Mouse (Mus musculus) hindbrain, embryonic 16.5 days (tissue): Measurements from ENCODE around the gene Odf2. TPM values are rescaled to one million over a fixed set of nuclear protein-coding genes. Genes with fewer than 3 reads are reported as not detected.

ENCODE experiments used
- ATAC-seq: fragments of 200-750 bp; cut with Nextera tagmentation; 2 replicates; pipeline ENCODE4 v1.8.0; 2017; ENCODE audit warnings: moderate TSS enrichment, moderate library complexity
- H3K27ac ChIP-seq: fragments of 300-500 bp; sonication (generic); 2 replicates; pipeline ENCODE4 v1.5.1; 2014; ENCODE audit warnings: low read depth, mild to moderate bottlenecking, control low read depth, low read length, moderate library complexity
- H3K27me3 ChIP-seq: fragments of 300-500 bp; sonication (generic); replicated peaks from 2 replicates; pipeline ENCODE4 v1.6.1; 2014; ENCODE audit warnings: low read length; ENCODE audit not compliant: control insufficient read depth, insufficient read depth
- H3K36me3 ChIP-seq: fragments of 300-500 bp; sonication (generic); 2 replicates; pipeline ENCODE4 v1.6.1; 2014; ENCODE audit warnings: mild to moderate bottlenecking, low read length, moderate library complexity, mixed read lengths; ENCODE audit not compliant: control insufficient read depth, insufficient read depth
- H3K4me1 ChIP-seq: fragments of 300-500 bp; sonication (generic); 2 replicates; pipeline ENCODE4 v1.6.1; 2014; ENCODE audit warnings: low read depth, low read length; ENCODE audit not compliant: control insufficient read depth, insufficient read depth
- H3K4me2 ChIP-seq: fragments of 300-500 bp; sonication (generic); 2 replicates; pipeline ENCODE4 v1.6.1; 2014; ENCODE audit warnings: mild to moderate bottlenecking, low read length, control low read depth, moderate library complexity
- H3K4me3 ChIP-seq: fragments of 300-500 bp; sonication (generic); 2 replicates; pipeline ENCODE4 v1.5.1; 2014; ENCODE audit warnings: mild to moderate bottlenecking, low read length, control low read depth, moderate library complexity
- H3K9ac ChIP-seq: fragments of 300-500 bp; sonication (generic); 2 replicates; pipeline ENCODE4 v1.6.1; 2014; ENCODE audit warnings: low read depth, mild to moderate bottlenecking, control low read depth, low read length, moderate library complexity
- H3K9me3 ChIP-seq: fragments of 300-500 bp; sonication (generic); 2 replicates; pipeline ENCODE4 v1.6.1; 2014; ENCODE audit warnings: mild to moderate bottlenecking, low read length, moderate library complexity; ENCODE audit not compliant: control insufficient read depth
- WGBS: fragments of 180-500 bp; shearing (Covaris S2); extraction: QIAGEN DNeasy Blood & Tissue Kit; methylation state at CpG from one replicate; pipeline ENCODE4 v1.1.7; 2014; 5-methylcytosine and 5-hydroxymethylcytosine counted together
- polyA plus RNA-seq: library from polyadenylated mRNA; unstranded; fragments of >200 nt; fragmentation: Nextera tagmentation; extraction: Ambion mirVana; gene quantifications from 2 replicates; pipeline ENCODE4 v1.2.1, GENCODE M21; 2015

Gene Odf2
- 61.0 and 61.2 TPM in 2 replicates for polyA plus RNA-seq

- Histone ChIP-seq H3K27ac (peak within 1 kb of the TSS; percentile 89), H3K4me2 (peak within 1 kb of the TSS; percentile 91), H3K9me3 (no peaks in the 10 kb centered on the region), H3K4me1 (peaks cover 14% of the 10 kb centered on the region), H3K9ac (peak within 1 kb of the TSS; percentile 90), H3K4me3 (peak within 1 kb of the TSS; percentile 100), H3K36me3 (peaks cover 11% of the 10 kb centered on the region), H3K27me3 (no peaks in the 10 kb centered on the region)
- WGBS, result 1% methylated on average over 56 of the region's 70 CpGs
- peak; percentile 94 for ATAC-seq
Observed at GRCm38 (mm10) chr2:29889066-29889944, at the start of gene Odf2. Gene Odf2 (plus strand): TSS chr2:29889221.

DNA sequence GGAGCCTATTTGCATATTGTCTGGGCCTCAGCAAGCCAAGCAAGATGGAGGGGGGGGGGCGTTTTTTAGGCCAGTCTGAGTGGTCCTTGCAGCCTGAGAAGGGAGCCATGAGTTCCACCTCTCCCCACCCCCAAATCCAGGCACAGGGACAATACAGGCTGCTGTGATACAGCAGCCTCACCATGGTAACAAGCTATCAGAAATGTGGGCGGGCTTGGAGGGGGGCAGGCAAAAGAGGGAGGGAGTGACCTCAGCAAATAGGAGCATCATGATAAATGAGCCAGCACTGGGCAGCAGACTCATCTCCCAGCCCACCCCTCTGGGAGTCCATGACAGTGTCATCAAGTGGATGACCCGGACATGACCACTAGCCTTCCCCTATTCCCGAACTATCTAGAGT, 49.6 kb upstream of the Odf2 start:
- 0 out of 2 replicates have a peak overlapping the region, but pooled peaks have one; percentile 17 for H3K9ac ChIP-seq
- no peak overlapping the region for H3K4me3 ChIP-seq
- H3K9me3 ChIP-seq, result no peaks in the 10 kb centered on the region
- ATAC-seq, result peak; percentile 29; the same call in 1 of the 2 replicates
- no peaks in the 10 kb centered on the region for H3K27me3 ChIP-seq
- peaks cover 19% of the 10 kb centered on the region for H3K4me1 ChIP-seq
- no peaks in the 10 kb centered on the region for H3K36me3 ChIP-seq
- 14% methylated on average over 4 of the region's 4 CpGs for WGBS
- peak overlapping the region; percentile 21; the same call in 1 of the 2 replicates for H3K27ac ChIP-seq
- no peak overlapping the region for H3K4me2 ChIP-seq

- Histone ChIP-seq H3K4me2 (no peak overlapping the region), H3K27ac (no peak overlapping the region), H3K4me3 (no peak overlapping the region), H3K27me3 (no peaks in the 10 kb centered on the region), H3K9ac (no peak overlapping the region), H3K9me3 (no peaks in the 10 kb centered on the region), H3K4me1 (peaks cover 38% of the 10 kb centered on the region), H3K36me3 (no peaks in the 10 kb centered on the region)
- WGBS, result 19% methylated on average over 9 of the region's 9 CpGs
- ATAC-seq, result no peak
Observed at GRCm38 (mm10) chr2:29843231-29844105, 45.6 kb upstream of the Odf2 start.

DNA sequence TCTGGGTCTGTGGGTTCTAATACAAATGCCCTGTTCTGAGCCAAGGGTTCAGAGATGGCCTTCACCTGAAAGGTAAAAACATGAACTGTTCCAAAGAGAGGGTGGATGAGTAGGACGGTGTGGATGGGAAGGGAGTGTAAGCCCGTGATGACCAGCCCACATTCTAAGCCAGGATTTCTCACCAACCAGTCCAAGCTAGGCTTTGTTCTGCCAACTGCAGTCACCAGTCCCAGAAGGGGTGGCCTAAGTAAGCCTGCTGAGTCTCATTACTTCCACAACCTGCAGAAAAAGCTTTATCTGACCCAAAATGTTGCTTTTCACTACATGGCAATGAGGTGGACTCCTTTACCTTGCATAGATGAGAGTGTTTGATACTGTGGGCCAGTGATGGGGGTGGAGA, 44.9 kb upstream of the Odf2 start:
- Histone ChIP-seq H3K9me3 (no peaks in the 10 kb centered on the region), H3K4me2 (no peak overlapping the region), H3K36me3 (no peaks in the 10 kb centered on the region), H3K27me3 (no peaks in the 10 kb centered on the region), H3K4me3 (no peak overlapping the region), H3K27ac (no peak overlapping the region), H3K9ac (no peak overlapping the region), H3K4me1 (peaks cover 34% of the 10 kb centered on the region)
- WGBS, result 37% methylated on average over 2 of the region's 2 CpGs
- ATAC-seq, result no peak

- ATAC-seq, result no peak
- Histone ChIP-seq H3K9ac (peak overlapping the region; percentile 88), H3K4me2 (peak overlapping the region; percentile 87), H3K4me3 (peak overlapping the region; percentile 65), H3K27ac (no peak overlapping the region), H3K27me3 (no peaks in the 10 kb centered on the region), H3K4me1 (peaks cover 32% of the 10 kb centered on the region), H3K36me3 (no peaks in the 10 kb centered on the region), H3K9me3 (no peaks in the 10 kb centered on the region)
- 11% methylated on average over 3 of the region's 3 CpGs for WGBS
Observed at GRCm38 (mm10) chr2:29844661-29845060, 44.4 kb upstream of the Odf2 start.

DNA sequence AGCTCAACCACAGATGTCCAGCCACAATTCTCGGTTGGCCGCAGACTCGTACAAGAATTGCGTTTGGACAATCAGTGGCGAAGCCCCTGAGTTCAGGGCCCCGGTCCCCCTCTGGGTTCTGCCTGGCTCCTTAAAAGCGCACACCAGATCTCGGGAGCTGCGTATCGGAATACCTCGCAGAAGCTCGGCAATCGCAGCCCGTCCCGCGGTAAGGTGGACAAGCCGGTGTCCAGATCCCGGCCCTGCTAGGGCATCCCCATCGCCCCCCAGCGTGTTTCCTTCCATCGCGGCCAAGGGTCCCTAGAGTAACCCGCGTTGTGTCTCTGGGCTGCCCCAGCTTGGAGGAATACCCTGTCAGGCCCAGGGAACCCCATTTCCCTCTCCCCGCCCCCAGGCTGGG, 43.4 kb upstream of the Odf2 start:
- no peaks in the 10 kb centered on the region for H3K9me3 ChIP-seq
- no peaks in the 10 kb centered on the region for H3K36me3 ChIP-seq
- peak; percentile 35 for ATAC-seq
- H3K27ac ChIP-seq, result peak overlapping the region; percentile 75
- H3K4me2 ChIP-seq, result peak overlapping the region; percentile 87
- peak overlapping the region; percentile 88 for H3K9ac ChIP-seq
- H3K27me3 ChIP-seq, result no peaks in the 10 kb centered on the region
- peak overlapping the region; percentile 65 for H3K4me3 ChIP-seq
- peaks cover 31% of the 10 kb centered on the region for H3K4me1 ChIP-seq
- WGBS, result 5% methylated on average over 25 of the region's 25 CpGs

- H3K27ac ChIP-seq, result peak overlapping the region; percentile 75
- WGBS, result 2% methylated on average over 28 of the region's 47 CpGs
- H3K4me3 ChIP-seq, result peak overlapping the region; percentile 65
- no peaks in the 10 kb centered on the region for H3K9me3 ChIP-seq
- peak overlapping the region; percentile 87 for H3K4me2 ChIP-seq
- no peaks in the 10 kb centered on the region for H3K36me3 ChIP-seq
- peak; percentile 64 for ATAC-seq
- peak overlapping the region; percentile 88 for H3K9ac ChIP-seq
- H3K4me1 ChIP-seq, result peaks cover 31% of the 10 kb centered on the region
- no peaks in the 10 kb centered on the region for H3K27me3 ChIP-seq
Observed at GRCm38 (mm10) chr2:29846061-29846853, 42.8 kb upstream of the Odf2 start.

DNA sequence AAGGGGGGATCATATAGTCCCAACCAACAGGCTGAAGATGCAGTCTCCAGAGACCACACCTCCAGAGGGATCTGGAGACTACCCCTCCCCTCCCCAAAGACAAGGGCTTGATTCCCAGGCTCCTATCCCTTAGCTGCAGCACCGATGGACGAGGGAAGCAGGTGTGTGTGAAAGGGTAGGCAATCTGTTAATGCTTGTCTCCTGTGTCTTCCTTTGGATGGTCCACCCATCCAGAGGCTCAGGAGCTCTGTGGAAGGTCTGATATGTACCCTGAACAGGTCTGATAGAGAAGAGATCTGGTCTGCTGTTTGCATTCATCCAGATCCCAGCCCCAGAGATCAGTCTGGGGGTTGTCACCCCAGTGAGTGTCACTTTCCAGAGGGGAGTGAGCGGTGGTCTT, 42.1 kb upstream of the Odf2 start:
- 24% methylated on average over 3 of the region's 3 CpGs for WGBS
- no peaks in the 10 kb centered on the region for H3K9me3 ChIP-seq
- H3K4me3 ChIP-seq, result peak overlapping the region; percentile 65
- no peaks in the 10 kb centered on the region for H3K36me3 ChIP-seq
- no peak for ATAC-seq
- H3K9ac ChIP-seq, result peak overlapping the region; percentile 88
- peak overlapping the region; percentile 12; the same call in 1 of the 2 replicates for H3K27ac ChIP-seq
- H3K27me3 ChIP-seq, result no peaks in the 10 kb centered on the region
- H3K4me2 ChIP-seq, result peak overlapping the region; percentile 87
- peaks cover 31% of the 10 kb centered on the region for H3K4me1 ChIP-seq
